9 mouse cellular contexts compared by ENCODE assay signal in the genomic region with DNA sequence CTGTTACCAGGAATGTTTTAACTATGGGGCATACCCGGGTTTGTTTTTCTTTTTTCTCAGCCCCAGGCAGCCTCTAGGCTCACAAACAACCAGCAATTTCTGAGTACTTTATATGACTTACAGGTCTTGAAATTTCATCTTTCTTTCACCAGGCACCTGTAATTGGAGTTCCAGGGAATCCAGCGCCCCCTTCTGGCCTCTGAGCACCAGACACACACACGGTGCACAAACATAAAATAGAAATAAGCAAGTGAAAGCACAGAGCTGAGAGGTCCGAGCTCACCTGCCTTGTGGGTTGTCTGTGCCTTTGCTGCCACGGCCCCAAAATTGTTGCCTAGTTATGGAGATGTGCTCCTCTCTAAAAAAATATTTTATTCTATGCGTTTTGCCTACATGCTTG. TPM values are rescaled to one million over a fixed set of nuclear protein-coding genes. Genes with fewer than 3 reads are reported as not detected.
DNase-seq lines count a peak whose midpoint lies in the region; ATAC-seq and TF ChIP-seq lines count a peak whose summit lies in the region.
"Not testable (repeated sequence)": the region's sequence is repeated elsewhere in the genome, so short reads cannot be mapped to it uniquely, and the experiment has no call there.
"Had no signal": no experiment of that assay in that cellular context is flagged by ENCODE, and none has a peak within 500 bp of the region (broad histone marks: within the 10 kb centered on the region; RNA-seq: fewer than 3 reads in every experiment).

No protein-coding gene starts in this region.

- not testable (repeated sequence) for TF ChIP-seq EP300 in ES-Bruce4 (IDR thresholded peaks at IDR 0.05; ENCODE audit: insufficient read depth, low read depth, low read length); liver, postnatal 0 days (IDR thresholded peaks at IDR 0.05; ENCODE audit: low read depth)

- not testable (repeated sequence) for H3K9ac ChIP-seq in ES-Bruce4 (ENCODE audit: low read depth, poor library complexity, severe bottlenecking); liver, postnatal 0 days (replicated peaks)

- not testable (repeated sequence) for H3K27ac ChIP-seq in ES-Bruce4 (ENCODE audit: insufficient read depth, low read length); liver, postnatal 0 days (ENCODE audit: low read depth)

- peak; percentile 63 for TF ChIP-seq CTCF in ES-Bruce4 (IDR thresholded peaks at IDR 0.05; ENCODE audit: low read depth, low read length)
- TF ChIP-seq CTCF in liver, postnatal 0 days (IDR thresholded peaks at IDR 0.05; ENCODE audit: low read depth), result peak; percentile 37; the same call in 1 of the 2 replicates

- not testable (repeated sequence) for H3K4me1 ChIP-seq in ES-Bruce4 (ENCODE audit: control insufficient read depth, insufficient read depth, low read length); liver, postnatal 0 days (ENCODE audit: insufficient read depth)

- not testable (repeated sequence) for H3K4me3 ChIP-seq in ES-Bruce4 (ENCODE audit: low read depth, low read length); liver, postnatal 0 days (ENCODE audit: low read depth, low read length)

- H3K4me2 ChIP-seq in liver, postnatal 0 days (ENCODE audit: low read depth, low read length), result not testable (repeated sequence)

- ATAC-seq in liver, postnatal 0 days, result not testable (repeated sequence)

- H3K36me3 ChIP-seq in ES-Bruce4 (ENCODE audit: control insufficient read depth, insufficient read depth, low read length, poor library complexity, severe bottlenecking); liver, postnatal 0 days (replicated peaks; ENCODE audit: insufficient read depth, low read length): not testable (repeated sequence)

- TF ChIP-seq POLR2A in ES-Bruce4 (IDR thresholded peaks at IDR 0.05; ENCODE audit: insufficient read depth, low read length), result not testable (repeated sequence)

- H3K27me3 ChIP-seq in ES-Bruce4 (ENCODE audit: control insufficient read depth, insufficient read depth, low read length, poor library complexity, severe bottlenecking); liver, postnatal 0 days (ENCODE audit: insufficient read depth, low read length): not testable (repeated sequence)

- DNase-seq in A20 (ENCODE audit: low read depth, low spot score), result peak; percentile 53
- peak; percentile 76 for DNase-seq in R1 (ENCODE audit: low read depth, low spot score)
- peak; percentile 17 for DNase-seq in c-Kit-positive CD71-positive TER-119-negative erythroid progenitor cells, embryonic 14.5 days (ENCODE audit: low read depth)
- DNase-seq in induced T-regulatory cell, adult 2 months (ENCODE audit: low read depth), result peak; percentile 45
- DNase-seq in kidney, postnatal 4 days, result peak; percentile 13 to 28
- not testable (repeated sequence) for DNase-seq in liver, postnatal 0 days
- DNase-seq in thymus, postnatal 0 days (ENCODE audit: low spot score), result peak; percentile 22

- WGBS in liver, postnatal 0 days (ENCODE audit: insufficient replicate concordance), result 66% methylated on average over 6 of the region's 6 CpGs

- not testable (repeated sequence) for H3K9me3 ChIP-seq in ES-Bruce4 (replicated peaks; ENCODE audit: control insufficient read depth, insufficient read depth, low read length, poor library complexity, severe bottlenecking); liver, postnatal 0 days (ENCODE audit: low read length)

RNA-seq across cellular contexts. Expression of gene Armh1, which starts 8.0 kb away (rescaled TPM):
- polyA plus RNA-seq in ES-Bruce4 (2011; ENCODE audit: insufficient read depth, insufficient read length, low read depth, missing spikeins), result 0.49 and 0.52 TPM in 2 replicates
- polyA plus RNA-seq in liver, postnatal 0 days (2015; fragmentation: Nextera tagmentation; extraction: Ambion mirVana), result not detected in 2 replicates
- polyA plus RNA-seq in thymus, postnatal 0 days (2015; fragmentation: Nextera tagmentation; extraction: Ambion mirVana), result 0.38 and 0.45 TPM in 2 replicates
- polyA plus RNA-seq: inflammation-experienced regulatory T-cells, adult 6 months had no signal

RNA-seq across cellular contexts. Expression of gene Tmem53, which starts 8.2 kb away (rescaled TPM):
- 1.8 and 2.7 TPM in 2 replicates for polyA plus RNA-seq in ES-Bruce4 (2011; ENCODE audit: insufficient read depth, insufficient read length, low read depth, missing spikeins)
- 48.6 and 57.1 TPM in 2 replicates for polyA plus RNA-seq in liver, postnatal 0 days (2015; fragmentation: Nextera tagmentation; extraction: Ambion mirVana)
- 13.7 and 14.2 TPM in 2 replicates for polyA plus RNA-seq in thymus, postnatal 0 days (2015; fragmentation: Nextera tagmentation; extraction: Ambion mirVana)
